Mouse (Mus musculus) stomach, embryonic 15.5 days (tissue): ENCODE results near the gene Tapbpl. TPM values are rescaled to one million over a fixed set of nuclear protein-coding genes. Genes with fewer than 3 reads are reported as not detected.

ENCODE experiments used
- ATAC-seq: fragments of 200-750 bp; cut with Nextera tagmentation; 2 replicates; pipeline ENCODE4 v1.8.0; 2017; ENCODE audit warnings: low read depth, moderate number of reproducible peaks, moderate TSS enrichment; ENCODE audit not compliant: insufficient read depth, low FRiP score
- H3K27ac ChIP-seq: fragments of 300-500 bp; sonication (generic); 2 replicates; pipeline ENCODE4 v1.5.1; 2015; ENCODE audit warnings: mild to moderate bottlenecking, inconsistent platforms
- H3K27me3 ChIP-seq: fragments of 300-500 bp; sonication (generic); replicated peaks from 2 replicates; pipeline ENCODE4 v1.6.1; 2015; ENCODE audit warnings: inconsistent platforms
- H3K36me3 ChIP-seq: fragments of 300-500 bp; sonication (generic); 2 replicates; pipeline ENCODE4 v1.6.1; 2015; ENCODE audit warnings: inconsistent platforms
- H3K4me1 ChIP-seq: fragments of 300-500 bp; sonication (generic); 2 replicates; pipeline ENCODE4 v1.6.1; 2015; ENCODE audit warnings: inconsistent platforms
- H3K4me2 ChIP-seq: fragments of 300-500 bp; sonication (generic); 2 replicates; pipeline ENCODE4 v1.6.1; 2015; ENCODE audit warnings: mild to moderate bottlenecking, inconsistent platforms
- H3K4me3 ChIP-seq: fragments of 300-500 bp; sonication (generic); replicated peaks from 2 replicates; pipeline ENCODE4 v1.5.1; 2015; ENCODE audit warnings: inconsistent platforms
- H3K9ac ChIP-seq: fragments of 300-500 bp; sonication (generic); 2 replicates; pipeline ENCODE4 v1.6.1; 2015; ENCODE audit warnings: inconsistent platforms
- H3K9me3 ChIP-seq: fragments of 300-500 bp; sonication (generic); 2 replicates; pipeline ENCODE4 v1.6.1; 2016; ENCODE audit warnings: inconsistent platforms
- WGBS: fragments of 180-500 bp; shearing (Covaris S2); methylation state at CpG from one replicate; pipeline ENCODE4 v1.1.7; 2015; 5-methylcytosine and 5-hydroxymethylcytosine counted together
- microRNA-seq: library from miRNA; unstranded; fragments of <30 nt; microRNA quantifications from one replicate; pipeline ENCODE4, GENCODE M21; 2016
- polyA plus RNA-seq: library from polyadenylated mRNA; unstranded; fragments of >200 nt; fragmentation: Nextera tagmentation; extraction: Ambion mirVana; gene quantifications from 2 replicates; pipeline ENCODE4 v1.2.1, GENCODE M21; 2015

The Tapbpl gene
- polyA plus RNA-seq, 1 experiment from 2014 or later: 8.0 TPM

GRCm38 (mm10) chr6:125192016-125192714, 39.5 kb downstream of the Tapbpl start:
- H3K27ac ChIP-seq: peak overlapping the region; percentile 100
- peaks cover 16% of the 10 kb centered on the region for H3K36me3 ChIP-seq
- H3K4me1 ChIP-seq: 0 out of 2 replicates have a peak, but pooled peaks cover 3% of the 10 kb centered on the region
- WGBS: under 1% methylated on average over 34 of the region's 34 CpGs
- peak overlapping the region; percentile 83 for H3K4me3 ChIP-seq
- H3K9ac ChIP-seq: peak overlapping the region; percentile 59
- peak overlapping the region; percentile 78 for H3K4me2 ChIP-seq
- no peaks in the 10 kb centered on the region for H3K27me3 ChIP-seq
- H3K9me3 ChIP-seq: no peaks in the 10 kb centered on the region
- peak; percentile 91 for ATAC-seq

- Histone ChIP-seq H3K4me3 (peak within 1 kb of the TSS; percentile 83), H3K4me2 (peak within 1 kb of the TSS; percentile 78), H3K36me3 (peaks cover 22% of the 10 kb centered on the region), H3K27me3 (no peaks in the 10 kb centered on the region), H3K9ac (peak within 1 kb of the TSS; percentile 60), H3K4me1 (0 out of 2 replicates have a peak, but pooled peaks cover 3% of the 10 kb centered on the region), H3K27ac (peak within 1 kb of the TSS; percentile 100), H3K9me3 (no peaks in the 10 kb centered on the region)
- WGBS: under 1% methylated on average over 54 of the region's 54 CpGs
- ATAC-seq: peak; percentile 96
Observed at GRCm38 (mm10) chr6:125191332-125192015, 40.2 kb downstream of the Tapbpl start, which contains the start of the genes Ncapd2 and Mrpl51. Gene Ncapd2, minus strand, starts transcription at chr6:125191701. Gene Mrpl51, plus strand, starts transcription at chr6:125191801.

- H3K36me3 ChIP-seq: peaks cover 28% of the 10 kb centered on the region
- peak overlapping the region; percentile 100; the same call in 1 of the 2 replicates for H3K27ac ChIP-seq
Observed at GRCm38 (mm10) chr6:125190816-125191215, 40.8 kb downstream of the Tapbpl start.

GRCm38 (mm10) chr6:125186203-125186602, 45.5 kb downstream of the Tapbpl start:
- no peak for ATAC-seq
- H3K4me3 ChIP-seq: no peak overlapping the region
- no peak overlapping the region for H3K9ac ChIP-seq
- whole genome bisulfite sequencing: 94% methylated on average over 10 of the region's 10 CpGs
- 0 out of 2 replicates have a peak, but pooled peaks cover 3% of the 10 kb centered on the region for H3K4me1 ChIP-seq
- H3K27me3 ChIP-seq: no peaks in the 10 kb centered on the region
- H3K36me3 ChIP-seq: peaks cover 65% of the 10 kb centered on the region
- H3K27ac ChIP-seq: no peak overlapping the region
- no peak overlapping the region for H3K4me2 ChIP-seq
- H3K9me3 ChIP-seq: no peaks in the 10 kb centered on the region

More at GRCm38 (mm10) chr6:125190816-125191215, 40.8 kb downstream of the Tapbpl start:
- Histone ChIP-seq H3K27me3 (no peaks in the 10 kb centered on the region), H3K4me3 (peak overlapping the region; percentile 83), H3K4me1 (0 out of 2 replicates have a peak, but pooled peaks cover 3% of the 10 kb centered on the region), H3K4me2 (peak overlapping the region; percentile 54), H3K9me3 (no peaks in the 10 kb centered on the region), H3K9ac (peak overlapping the region; percentile 60)
- no peak for ATAC-seq

GRCm38 (mm10) chr6:125182133-125182532, 49.5 kb downstream of the Tapbpl start:
- Histone ChIP-seq H3K27me3 (no peaks in the 10 kb centered on the region), H3K27ac (no peak overlapping the region), H3K4me2 (no peak overlapping the region), H3K9me3 (no peaks in the 10 kb centered on the region), H3K36me3 (peaks cover 85% of the 10 kb centered on the region), H3K9ac (no peak overlapping the region), H3K4me3 (no peak overlapping the region), H3K4me1 (no peaks in the 10 kb centered on the region)
- ATAC-seq: no peak
- WGBS: 80% methylated on average over 5 of the region's 5 CpGs

- Histone ChIP-seq H3K27me3 (no peaks in the 10 kb centered on the region), H3K9ac (no peak overlapping the region), H3K36me3 (peaks cover 84% of the 10 kb centered on the region), H3K9me3 (no peaks in the 10 kb centered on the region), H3K27ac (no peak overlapping the region), H3K4me2 (no peak overlapping the region), H3K4me3 (no peak overlapping the region), H3K4me1 (no peaks in the 10 kb centered on the region)
- ATAC-seq: no peak
- 90% methylated on average over 7 of the region's 7 CpGs for WGBS
Observed at GRCm38 (mm10) chr6:125179601-125180000, 52.1 kb downstream of the Tapbpl start.

- Histone ChIP-seq H3K27ac (no peak overlapping the region), H3K36me3 (peaks cover 90% of the 10 kb centered on the region), H3K9ac (no peak overlapping the region), H3K4me1 (no peaks in the 10 kb centered on the region), H3K4me2 (no peak overlapping the region), H3K9me3 (no peaks in the 10 kb centered on the region), H3K27me3 (no peaks in the 10 kb centered on the region), H3K4me3 (no peak overlapping the region)
- 88% methylated on average over 5 of the region's 5 CpGs for WGBS
- no peak for ATAC-seq
Observed at GRCm38 (mm10) chr6:125175469-125175868, 56.2 kb downstream of the Tapbpl start.

Small RNA genes lying within 50 kb of the gene (microRNA-seq; reads per million reads assigned to microRNA genes)
- gene Mir3098 (not detected), gene Mir8113 (not detected)

Other genes starting within 250 kb of the Tapbpl start
- gene Pianp, start 235.2 kb downstream of the Tapbpl start, polyA plus RNA-seq: 3.8 and 4.3 TPM in 2 replicates
- 17.2 and 19.4 TPM in 2 replicates for gene Zfp384, start 222.7 kb downstream of the Tapbpl start, polyA plus RNA-seq
- gene Ing4, start 192.1 kb downstream of the Tapbpl start, polyA plus RNA-seq: 102 and 115 TPM in 2 replicates
- 9.9 and 11.8 TPM in 2 replicates for gene Acrbp, start 182.2 kb downstream of the Tapbpl start, polyA plus RNA-seq
- gene Lpar5, start 163.9 kb downstream of the Tapbpl start, polyA plus RNA-seq: 4.6 and 5.0 TPM in 2 replicates
- 58.6 and 62.3 TPM in 2 replicates for gene Chd4, start 135.9 kb downstream of the Tapbpl start, polyA plus RNA-seq
- 55.6 and 60.1 TPM in 2 replicates for gene Nop2, start 100.0 kb downstream of the Tapbpl start, polyA plus RNA-seq
- 8.2 and 9.0 TPM in 2 replicates for gene Iffo1, start 86.6 kb downstream of the Tapbpl start, polyA plus RNA-seq
- gene Gapdh, start 65.4 kb downstream of the Tapbpl start, polyA plus RNA-seq: 1,509 and 1,865 TPM in 2 replicates
- gene Ncapd2, start 40.2 kb downstream of the Tapbpl start, polyA plus RNA-seq: 107 and 108 TPM in 2 replicates
- gene Mrpl51, start 40.1 kb downstream of the Tapbpl start, polyA plus RNA-seq: 231 and 236 TPM in 2 replicates
- gene Vamp1, start 16.3 kb downstream of the Tapbpl start, polyA plus RNA-seq: 6.0 and 6.3 TPM in 2 replicates
- gene Cd27, start 5.2 kb upstream of the Tapbpl start, polyA plus RNA-seq: 2.2 and 2.5 TPM in 2 replicates
- 0.12 TPM in 2 replicates for gene Tuba3a, start 54.2 kb upstream of the Tapbpl start, polyA plus RNA-seq
- 62.7 and 64.5 TPM in 2 replicates for gene Ltbr, start 82.0 kb upstream of the Tapbpl start, polyA plus RNA-seq
- gene Scnn1a, start 88.8 kb upstream of the Tapbpl start, polyA plus RNA-seq: 3.1 and 3.8 TPM in 2 replicates
- 67.6 and 69.5 TPM in 2 replicates for gene Tnfrsf1a, start 117.5 kb upstream of the Tapbpl start, polyA plus RNA-seq
- 3.1 and 3.9 TPM in 2 replicates for gene Plekhg6, start 148.9 kb upstream of the Tapbpl start, polyA plus RNA-seq